Comparison of ENCODE assay signal across 30 mouse cellular contexts in the genomic region with DNA sequence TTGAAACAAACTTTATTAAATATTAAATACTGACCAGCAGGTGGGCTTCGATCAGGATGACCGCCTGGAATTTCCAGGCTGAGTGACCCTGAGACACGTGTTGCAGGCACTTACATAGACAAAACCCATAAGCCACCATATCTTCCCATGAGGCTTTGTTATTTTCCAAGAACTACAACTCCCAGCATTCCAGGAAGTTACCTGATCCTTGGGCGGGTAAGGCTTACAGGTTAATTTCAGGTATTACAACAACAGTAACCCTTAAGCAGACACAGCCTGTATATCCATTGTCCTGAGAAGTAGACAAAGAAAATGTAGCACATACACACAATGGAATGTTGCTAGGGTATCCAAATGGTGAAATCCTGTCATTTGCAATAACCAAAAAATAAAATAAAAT. TPM values are rescaled to one million over a fixed set of nuclear protein-coding genes. Genes with fewer than 3 reads are reported as not detected.
A peak's percentile ranks its signal among the peaks of the same experiment; 100 is the strongest.
DNase-seq lines count a peak whose midpoint lies in the region; ATAC-seq and TF ChIP-seq lines count a peak whose summit lies in the region.
"Had no signal": no experiment of that assay in that cellular context is flagged by ENCODE, and none has a peak within 500 bp of the region (broad histone marks: within the 10 kb centered on the region; RNA-seq: fewer than 3 reads in every experiment).

No protein-coding gene starts in this region.

- TF ChIP-seq CTCF in kidney, adult 2 months (conservative IDR thresholded peaks at IDR 0.05; ENCODE audit: insufficient read depth, insufficient read length, low read depth, low read length): no peak
- no peak for TF ChIP-seq CTCF in MEL (IDR thresholded peaks at IDR 0.05 in 2 of 3, conservative IDR thresholded peaks at IDR 0.05 in 1 of 3; ENCODE audit: control insufficient read depth in 1 of 3, insufficient read depth in 1 of 3, low read depth in 2 of 3, low read length in 3 of 3, poor library complexity in 1 of 3, severe bottlenecking in 1 of 3)
- no peak for TF ChIP-seq CTCF in intestine, postnatal 0 days (IDR thresholded peaks at IDR 0.05; ENCODE audit: low read depth)

- ATAC-seq in intestine, embryonic 14.5 days (replicated peaks; ENCODE audit: low FRiP score, low TSS enrichment, low read depth): 0 out of 2 replicates have a peak, but pooled peaks have one; percentile 43
- ATAC-seq in intestine, postnatal 0 days: peak; percentile 45
- ATAC-seq in forebrain, embryonic 11.5 days (replicated peaks; ENCODE audit: low FRiP score): no peak
- ATAC-seq: forebrain, embryonic 15.5 days had no signal

- TF ChIP-seq POLR2A in kidney, adult 2 months (IDR thresholded peaks at IDR 0.05; ENCODE audit: low read depth, low read length): no peak
- no peak for TF ChIP-seq POLR2A in MEL (IDR thresholded peaks at IDR 0.05; ENCODE audit: control insufficient read depth in 1 of 2, insufficient read depth in 1 of 2, low read depth in 1 of 2, low read length in 2 of 2, poor library complexity in 1 of 2)

- peak; percentile 35 for DNase-seq in kidney, adult 2 months
- no peak for DNase-seq in kidney, adult 11 months
- DNase-seq in MEL (ENCODE audit: low read depth, low spot score): no peak
- no peak for DNase-seq in intestine, embryonic 14.5 days (ENCODE audit: low spot score)
- DNase-seq in frontal cortex, postnatal 36 days (ENCODE audit: low spot score in 2 of 2): no peak
- DNase-seq in adrenal gland, postnatal 4 days (ENCODE audit: low spot score in 2 of 2): no peak
- no peak for DNase-seq in forebrain, embryonic 11.5 days (ENCODE audit: low spot score)
- DNase-seq: adrenal gland, adult 2 months; adrenal gland, postnatal 14 days; B cell, adult 2 months; cerebellum, adult 11-12 months; cerebellum, adult 8-10 months; cerebellum, postnatal 10 days; cerebellum, postnatal 36 days; embryo, embryonic 11 days; gastrocnemius, postnatal 10 days; gastrocnemius, postnatal 36 days; heart, adult 2 months; heart, postnatal 14 days; kidney, adult 18-20 months had no signal

- H3K27ac ChIP-seq in kidney, adult 2 months (ENCODE audit: insufficient read depth, low read depth, low read length): no peak overlapping the region
- H3K27ac ChIP-seq in MEL (ENCODE audit: control insufficient read depth, low read depth, low read length): no peak overlapping the region
- H3K27ac ChIP-seq in intestine, embryonic 14.5 days (ENCODE audit: low read depth): no peak overlapping the region
- H3K27ac ChIP-seq in intestine, postnatal 0 days (ENCODE audit: low read depth, low read length): no peak overlapping the region
- H3K27ac ChIP-seq in forebrain, embryonic 11.5 days (ENCODE audit: low read depth, low read length): no peak overlapping the region
- H3K27ac ChIP-seq: embryonic facial prominence, embryonic 15.5 days; forebrain, embryonic 12.5 days; forebrain, embryonic 15.5 days; heart, adult 2 months; heart, embryonic 10.5 days; heart, embryonic 13.5 days; hindbrain, embryonic 12.5 days; hindbrain, embryonic 15.5 days had no signal

- no peaks in the 10 kb centered on the region for H3K36me3 ChIP-seq in kidney, adult 2 months (ENCODE audit: control insufficient read depth, insufficient read depth, low read length)
- H3K36me3 ChIP-seq in MEL (ENCODE audit: control insufficient read depth in 1 of 2, insufficient read depth in 2 of 2, low read length in 2 of 2): no peaks in the 10 kb centered on the region
- no peaks in the 10 kb centered on the region for H3K36me3 ChIP-seq in intestine, embryonic 14.5 days (ENCODE audit: control insufficient read depth, insufficient read depth, low read length)
- H3K36me3 ChIP-seq in intestine, postnatal 0 days (ENCODE audit: control insufficient read depth, insufficient read depth): no peaks in the 10 kb centered on the region
- H3K36me3 ChIP-seq in forebrain, embryonic 11.5 days (ENCODE audit: control insufficient read depth, insufficient read depth, low read length): no peaks in the 10 kb centered on the region
- H3K36me3 ChIP-seq: embryonic facial prominence, embryonic 15.5 days; forebrain, embryonic 12.5 days; forebrain, embryonic 15.5 days; heart, embryonic 10.5 days; heart, embryonic 13.5 days; hindbrain, embryonic 12.5 days; hindbrain, embryonic 15.5 days had no signal

- no peaks in the 10 kb centered on the region for H3K79me2 ChIP-seq in MEL (ENCODE audit: control insufficient read depth, insufficient read depth, low read length, poor library complexity)

- no peaks in the 10 kb centered on the region for H3K9me3 ChIP-seq in MEL (replicated peaks; ENCODE audit: insufficient read depth, low read length)
- no peaks in the 10 kb centered on the region for H3K9me3 ChIP-seq in intestine, embryonic 14.5 days (ENCODE audit: control insufficient read depth, low read length)
- no peaks in the 10 kb centered on the region for H3K9me3 ChIP-seq in intestine, postnatal 0 days (ENCODE audit: control insufficient read depth)
- no peaks in the 10 kb centered on the region for H3K9me3 ChIP-seq in forebrain, embryonic 11.5 days (ENCODE audit: control insufficient read depth, low read length)
- H3K9me3 ChIP-seq: embryonic facial prominence, embryonic 15.5 days; forebrain, embryonic 12.5 days; forebrain, embryonic 15.5 days; heart, embryonic 10.5 days; heart, embryonic 13.5 days; hindbrain, embryonic 12.5 days; hindbrain, embryonic 15.5 days had no signal

- peaks cover 2% of the 10 kb centered on the region; the same call in 1 of the 2 replicates for H3K4me1 ChIP-seq in kidney, adult 2 months (ENCODE audit: control insufficient read depth, insufficient read depth, low read length)
- no peaks in the 10 kb centered on the region for H3K4me1 ChIP-seq in MEL (ENCODE audit: control insufficient read depth in 1 of 2, insufficient read depth in 2 of 2, low read length in 2 of 2)
- no peaks in the 10 kb centered on the region for H3K4me1 ChIP-seq in intestine, embryonic 14.5 days (replicated peaks; ENCODE audit: control insufficient read depth, insufficient read depth, low read length)
- no peaks in the 10 kb centered on the region for H3K4me1 ChIP-seq in intestine, postnatal 0 days (replicated peaks; ENCODE audit: control insufficient read depth, insufficient read depth, low read length)
- no peaks in the 10 kb centered on the region for H3K4me1 ChIP-seq in forebrain, embryonic 11.5 days (replicated peaks; ENCODE audit: control insufficient read depth, insufficient read depth, low read length)
- H3K4me1 ChIP-seq: embryonic facial prominence, embryonic 15.5 days; forebrain, embryonic 12.5 days; forebrain, embryonic 15.5 days; heart, embryonic 10.5 days; heart, embryonic 13.5 days; hindbrain, embryonic 12.5 days; hindbrain, embryonic 15.5 days had no signal

- H3K9ac ChIP-seq in MEL (ENCODE audit: control insufficient read depth, low read depth, low read length, poor library complexity, severe bottlenecking): no peak overlapping the region
- H3K9ac ChIP-seq in intestine, embryonic 14.5 days (ENCODE audit: low read length): no peak overlapping the region
- H3K9ac ChIP-seq in intestine, postnatal 0 days (ENCODE audit: low read depth, low read length): no peak overlapping the region
- H3K9ac ChIP-seq in forebrain, embryonic 11.5 days (ENCODE audit: low read length): no peak overlapping the region
- H3K9ac ChIP-seq: embryonic facial prominence, embryonic 15.5 days; forebrain, embryonic 12.5 days; forebrain, embryonic 15.5 days; heart, embryonic 13.5 days; hindbrain, embryonic 12.5 days; hindbrain, embryonic 15.5 days had no signal

- 47% methylated on average over 4 of the region's 4 CpGs for WGBS in kidney, adult 2 months
- WGBS in intestine, embryonic 14.5 days: 48% methylated on average over 4 of the region's 4 CpGs
- 46% methylated on average over 4 of the region's 4 CpGs for WGBS in intestine, postnatal 0 days
- WGBS in forebrain, embryonic 11.5 days: 60% methylated on average over 4 of the region's 4 CpGs

- no peak overlapping the region for H3K4me3 ChIP-seq in kidney, adult 2 months (ENCODE audit: insufficient read depth, low read depth, low read length)
- H3K4me3 ChIP-seq in MEL (ENCODE audit: control insufficient read depth in 1 of 2, insufficient read depth in 1 of 2, low read depth in 2 of 2, low read length in 2 of 2): no peak overlapping the region
- H3K4me3 ChIP-seq in intestine, embryonic 14.5 days (ENCODE audit: low read depth, low read length): no peak overlapping the region
- H3K4me3 ChIP-seq in intestine, postnatal 0 days (ENCODE audit: low read depth, low read length): no peak overlapping the region
- no peak overlapping the region for H3K4me3 ChIP-seq in forebrain, embryonic 11.5 days (ENCODE audit: low read depth, low read length)
- H3K4me3 ChIP-seq: embryonic facial prominence, embryonic 15.5 days; forebrain, embryonic 12.5 days; forebrain, embryonic 15.5 days; heart, adult 2 months; heart, embryonic 10.5 days; heart, embryonic 13.5 days; hindbrain, embryonic 12.5 days; hindbrain, embryonic 15.5 days had no signal

- no peaks in the 10 kb centered on the region for H3K27me3 ChIP-seq in kidney, adult 2 months (replicated peaks; ENCODE audit: control insufficient read depth, insufficient read depth, low read length)
- H3K27me3 ChIP-seq in MEL (ENCODE audit: control insufficient read depth in 1 of 2, insufficient read depth in 2 of 2, low read length in 2 of 2): no peaks in the 10 kb centered on the region
- no peaks in the 10 kb centered on the region for H3K27me3 ChIP-seq in intestine, embryonic 14.5 days (replicated peaks; ENCODE audit: control insufficient read depth, insufficient read depth, low read length)
- H3K27me3 ChIP-seq in intestine, postnatal 0 days (replicated peaks; ENCODE audit: control insufficient read depth, insufficient read depth, low read length): no peaks in the 10 kb centered on the region
- H3K27me3 ChIP-seq in forebrain, embryonic 11.5 days (ENCODE audit: control insufficient read depth, insufficient read depth, low read length): no peaks in the 10 kb centered on the region
- H3K27me3 ChIP-seq: CH12.LX; embryonic facial prominence, embryonic 15.5 days; forebrain, embryonic 12.5 days; forebrain, embryonic 15.5 days; heart, embryonic 13.5 days; hindbrain, embryonic 12.5 days; hindbrain, embryonic 15.5 days had no signal

- no peak overlapping the region for H3K4me2 ChIP-seq in intestine, embryonic 14.5 days (ENCODE audit: low read length)
- H3K4me2 ChIP-seq in intestine, postnatal 0 days (replicated peaks; ENCODE audit: low read depth): no peak overlapping the region
- H3K4me2 ChIP-seq in forebrain, embryonic 11.5 days (ENCODE audit: low read depth, low read length, severe bottlenecking): no peak overlapping the region
- H3K4me2 ChIP-seq: embryonic facial prominence, embryonic 15.5 days; forebrain, embryonic 12.5 days; forebrain, embryonic 15.5 days; heart, embryonic 13.5 days; hindbrain, embryonic 12.5 days; hindbrain, embryonic 15.5 days had no signal

- no peak for TF ChIP-seq RAD21 in MEL (IDR thresholded peaks at IDR 0.05; ENCODE audit: low read depth, low read length)

- TF ChIP-seq EP300 in MEL (IDR thresholded peaks at IDR 0.05; ENCODE audit: low read depth in 1 of 2, low read length in 2 of 2): no peak

RNA-seq across cellular contexts. Expression of a gene that starts 6.1 kb away (rescaled TPM):
- polyA plus RNA-seq in kidney, adult 2 months (2012; rRNA removed): 1,901 and 2,104 TPM in 2 replicates
- total RNA-seq in MEL (2012; rRNA removed): 704 and 776 TPM in 2 replicates
- 1,000 to 10,000 TPM in 1 of 2 experiments, 100 to 1,000 TPM in 1; 263 to 1,006 TPM for polyA plus RNA-seq in MEL (2012; ENCODE audit: insufficient read depth in 1 of 2, insufficient read length in 2 of 2, low read depth in 1 of 2, low replicate concordance in 2 of 2, missing spikeins in 1 of 2)
- 766 and 827 TPM in 2 replicates for polyA plus RNA-seq in intestine, embryonic 14.5 days (2014; fragmentation: Nextera tagmentation; extraction: Ambion mirVana)
- 1,696 and 1,837 TPM in 2 replicates for polyA plus RNA-seq in intestine, postnatal 0 days (2015; fragmentation: Nextera tagmentation; extraction: Ambion mirVana)
- 100 to 1,000 TPM; 427 to 429 TPM for total RNA-seq in adrenal gland, postnatal 4 days (2021)
- 819 and 859 TPM in 2 replicates for polyA plus RNA-seq in forebrain, embryonic 11.5 days (2014; fragmentation: Nextera tagmentation; extraction: Ambion mirVana)

RNA-seq across cellular contexts. Expression of a gene that starts 45.9 kb away (rescaled TPM):
- 0.97 and 1.6 TPM in 2 replicates for polyA plus RNA-seq in kidney, adult 2 months (2012; rRNA removed)
- total RNA-seq in MEL (2012; rRNA removed): 1.4 and 2.7 TPM in 2 replicates
- polyA plus RNA-seq in MEL (2012; ENCODE audit: insufficient read depth in 1 of 2, insufficient read length in 2 of 2, low read depth in 1 of 2, low replicate concordance in 2 of 2, missing spikeins in 1 of 2): 1 to 10 TPM in 1 of 2 experiments, not detected in 1; 8.3 TPM
- 1.5 and 2.3 TPM in 2 replicates for polyA plus RNA-seq in intestine, embryonic 14.5 days (2014; fragmentation: Nextera tagmentation; extraction: Ambion mirVana)
- polyA plus RNA-seq in intestine, postnatal 0 days (2015; fragmentation: Nextera tagmentation; extraction: Ambion mirVana): 12.8 and 13.7 TPM in 2 replicates
- 1 to 10 TPM; 1.6 to 2.1 TPM for total RNA-seq in adrenal gland, postnatal 4 days (2021)
- 0.57 and 0.68 TPM in 2 replicates for polyA plus RNA-seq in forebrain, embryonic 11.5 days (2014; fragmentation: Nextera tagmentation; extraction: Ambion mirVana)
- total RNA-seq: gastrocnemius, adult 18-20 months; heart, adult 2 months had no signal
